Mouse (Mus musculus) embryonic facial prominence, embryonic 15.5 days (tissue): ENCODE data around the gene Col4a1. TPM values are rescaled to one million over a fixed set of nuclear protein-coding genes. Genes with fewer than 3 reads are reported as not detected.
A peak's percentile ranks its signal among the peaks of the same experiment; 100 is the strongest.

Experiments
- ATAC-seq: fragments of 200-750 bp; cut with Nextera tagmentation; 2 replicates; pipeline ENCODE4 v1.8.0; 2017; ENCODE audit warnings: low read depth, moderate TSS enrichment; ENCODE audit not compliant: insufficient number of reproducible peaks, low FRiP score, low TSS enrichment
- H3K27ac ChIP-seq: fragments of 300-500 bp; sonication (generic); replicated peaks from 2 replicates; pipeline ENCODE4 v1.5.1; 2015; ENCODE audit warnings: mild to moderate bottlenecking, inconsistent platforms
- H3K27me3 ChIP-seq: fragments of 300-500 bp; sonication (generic); 2 replicates; pipeline ENCODE4 v1.6.1; 2015; ENCODE audit warnings: inconsistent platforms
- H3K36me3 ChIP-seq: fragments of 300-500 bp; sonication (generic); 2 replicates; pipeline ENCODE4 v1.6.1; 2015; ENCODE audit warnings: mild to moderate bottlenecking, inconsistent platforms
- H3K4me1 ChIP-seq: fragments of 300-500 bp; sonication (generic); 2 replicates; pipeline ENCODE4 v1.6.1; 2015; ENCODE audit warnings: inconsistent platforms
- H3K4me2 ChIP-seq: fragments of 300-500 bp; sonication (generic); replicated peaks from 2 replicates; pipeline ENCODE4 v1.6.1; 2015; ENCODE audit warnings: mild to moderate bottlenecking, inconsistent platforms
- H3K4me3 ChIP-seq: fragments of 300-500 bp; sonication (generic); replicated peaks from 2 replicates; pipeline ENCODE4 v1.5.1; 2015; ENCODE audit warnings: mild to moderate bottlenecking, inconsistent platforms
- H3K9ac ChIP-seq: fragments of 300-500 bp; sonication (generic); 2 replicates; pipeline ENCODE4 v1.6.1; 2015; ENCODE audit warnings: inconsistent platforms
- H3K9me3 ChIP-seq: fragments of 300-500 bp; sonication (generic); replicated peaks from 2 replicates; pipeline ENCODE4 v1.6.1; 2016; ENCODE audit warnings: inconsistent platforms
- WGBS: fragments of 180-500 bp; shearing (Covaris S2); methylation state at CpG from one replicate; pipeline ENCODE4 v1.1.7; 2015; 5-methylcytosine and 5-hydroxymethylcytosine counted together
- polyA plus RNA-seq: library from polyadenylated mRNA; unstranded; fragments of >200 nt; fragmentation: Nextera tagmentation; extraction: Ambion mirVana; gene quantifications from 2 replicates; pipeline ENCODE4 v1.2.1, GENCODE M21; 2015

The Col4a1 gene
- polyA plus RNA-seq, 1 experiment from 2014 or later, result 200 TPM

GRCm38 (mm10) chr8:11265971-11266370 is 46.7 kb downstream of the Col4a1 start:
- Histone ChIP-seq H3K9me3 (no peaks in the 10 kb centered on the region), H3K27ac (no peak overlapping the region), H3K4me3 (no peak overlapping the region), H3K27me3 (no peaks in the 10 kb centered on the region), H3K9ac (no peak overlapping the region), H3K4me2 (no peak overlapping the region), H3K36me3 (no peaks in the 10 kb centered on the region), H3K4me1 (peaks cover 63% of the 10 kb centered on the region)
- no peak for ATAC-seq
- WGBS, result 80% methylated on average over 3 of the region's 3 CpGs

GRCm38 (mm10) chr8:11263848-11264247 is 48.8 kb downstream of the Col4a1 start:
- H3K4me3 ChIP-seq, result no peak overlapping the region
- H3K4me2 ChIP-seq, result no peak overlapping the region
- ATAC-seq, result no peak
- H3K9ac ChIP-seq, result no peak overlapping the region
- 52% methylated on average over 6 of the region's 6 CpGs for WGBS
- no peak overlapping the region for H3K27ac ChIP-seq
- peaks cover 68% of the 10 kb centered on the region for H3K4me1 ChIP-seq
- no peaks in the 10 kb centered on the region for H3K36me3 ChIP-seq
- no peaks in the 10 kb centered on the region for H3K9me3 ChIP-seq
- no peaks in the 10 kb centered on the region for H3K27me3 ChIP-seq

GRCm38 (mm10) chr8:11262031-11262735 is 50.4 kb downstream of the Col4a1 start:
- WGBS, result 50% methylated on average over 15 of the region's 15 CpGs
- Histone ChIP-seq H3K4me1 (peaks cover 64% of the 10 kb centered on the region), H3K36me3 (no peaks in the 10 kb centered on the region), H3K4me3 (no peak overlapping the region), H3K27ac (peak overlapping the region; percentile 13; the same call in 1 of the 2 replicates), H3K9ac (no peak overlapping the region), H3K27me3 (no peaks in the 10 kb centered on the region), H3K9me3 (no peaks in the 10 kb centered on the region), H3K4me2 (no peak overlapping the region)
- ATAC-seq, result peak; percentile 62; the same call in 1 of the 2 replicates

GRCm38 (mm10) chr8:11259832-11260615 is 52.6 kb downstream of the Col4a1 start:
- Histone ChIP-seq H3K9me3 (no peaks in the 10 kb centered on the region), H3K4me1 (peaks cover 53% of the 10 kb centered on the region), H3K9ac (no peak overlapping the region), H3K4me3 (no peak overlapping the region), H3K27ac (no peak overlapping the region), H3K4me2 (no peak overlapping the region), H3K36me3 (no peaks in the 10 kb centered on the region), H3K27me3 (no peaks in the 10 kb centered on the region)
- WGBS, result 46% methylated on average over 10 of the region's 10 CpGs
- ATAC-seq, result no peak

- Histone ChIP-seq H3K4me2 (no peak overlapping the region), H3K27me3 (no peaks in the 10 kb centered on the region), H3K9ac (no peak overlapping the region), H3K4me1 (peaks cover 41% of the 10 kb centered on the region), H3K9me3 (no peaks in the 10 kb centered on the region), H3K36me3 (no peaks in the 10 kb centered on the region), H3K27ac (no peak overlapping the region), H3K4me3 (no peak overlapping the region)
- 63% methylated on average over 2 of the region's 2 CpGs for WGBS
- ATAC-seq, result no peak
Measured at GRCm38 (mm10) chr8:11258517-11259136, 54.0 kb downstream of the Col4a1 start.

GRCm38 (mm10) chr8:11257079-11258017 is 55.3 kb downstream of the Col4a1 start:
- Histone ChIP-seq H3K9ac (no peak overlapping the region), H3K36me3 (no peaks in the 10 kb centered on the region), H3K27ac (no peak overlapping the region), H3K4me2 (no peak overlapping the region), H3K9me3 (no peaks in the 10 kb centered on the region), H3K4me1 (peaks cover 38% of the 10 kb centered on the region), H3K27me3 (no peaks in the 10 kb centered on the region), H3K4me3 (no peak overlapping the region)
- no peak for ATAC-seq
- 77% methylated on average over 13 of the region's 13 CpGs for WGBS

- no peaks in the 10 kb centered on the region for H3K36me3 ChIP-seq
- H3K27ac ChIP-seq, result no peak overlapping the region
- ATAC-seq, result no peak
- no peak overlapping the region for H3K4me3 ChIP-seq
- WGBS, result 80% methylated on average over 7 of the region's 7 CpGs
- no peaks in the 10 kb centered on the region for H3K27me3 ChIP-seq
- H3K9ac ChIP-seq, result no peak overlapping the region
- H3K4me2 ChIP-seq, result no peak overlapping the region
- H3K4me1 ChIP-seq, result peaks cover 28% of the 10 kb centered on the region
- no peaks in the 10 kb centered on the region for H3K9me3 ChIP-seq
Measured at GRCm38 (mm10) chr8:11256405-11256804, 56.2 kb downstream of the Col4a1 start.

GRCm38 (mm10) chr8:11255680-11256079 is 56.9 kb downstream of the Col4a1 start:
- no peak for ATAC-seq
- Histone ChIP-seq H3K36me3 (no peaks in the 10 kb centered on the region), H3K4me2 (no peak overlapping the region), H3K27me3 (no peaks in the 10 kb centered on the region), H3K4me3 (no peak overlapping the region), H3K9ac (no peak overlapping the region), H3K4me1 (peaks cover 26% of the 10 kb centered on the region), H3K9me3 (no peaks in the 10 kb centered on the region), H3K27ac (no peak overlapping the region)
- WGBS, result 72% methylated on average over 7 of the region's 7 CpGs

GRCm38 (mm10) chr8:11254914-11255530 is 57.6 kb downstream of the Col4a1 start:
- Histone ChIP-seq H3K4me1 (peaks cover 23% of the 10 kb centered on the region), H3K4me2 (no peak overlapping the region), H3K9ac (no peak overlapping the region), H3K36me3 (no peaks in the 10 kb centered on the region), H3K27ac (no peak overlapping the region), H3K4me3 (no peak overlapping the region), H3K9me3 (no peaks in the 10 kb centered on the region), H3K27me3 (no peaks in the 10 kb centered on the region)
- 81% methylated on average over 10 of the region's 10 CpGs for WGBS
- no peak for ATAC-seq

- H3K27me3 ChIP-seq, result no peaks in the 10 kb centered on the region
- no peak overlapping the region for H3K27ac ChIP-seq
- H3K9me3 ChIP-seq, result no peaks in the 10 kb centered on the region
- no peak for ATAC-seq
- H3K4me1 ChIP-seq, result peaks cover 20% of the 10 kb centered on the region
- H3K9ac ChIP-seq, result no peak overlapping the region
- no peak overlapping the region for H3K4me2 ChIP-seq
- H3K36me3 ChIP-seq, result no peaks in the 10 kb centered on the region
- H3K4me3 ChIP-seq, result no peak overlapping the region
- WGBS, result 74% methylated on average over 2 of the region's 2 CpGs
Measured at GRCm38 (mm10) chr8:11254510-11254909, 58.1 kb downstream of the Col4a1 start.
